Mouse (Mus musculus) left cerebral cortex, postnatal 25 days (tissue): ENCODE measurements around the gene Dnah8. TPM values are rescaled to one million over a fixed set of nuclear protein-coding genes. Genes with fewer than 3 reads are reported as not detected.
A peak's percentile ranks its signal among the peaks of the same experiment; 100 is the strongest.

Experiments used
- DNase-seq, 2 experiments: peaks; one replicate each; pipeline ENCODE4 v3.0.0; 2022; ENCODE audit warnings: low spot score in 2 of 2, mixed read lengths in 1 of 2
- intact Hi-C: fragments of 180-260 bp; cut with DNase I; formaldehyde crosslinking; loops from one replicate; pipeline ENCODE4 v1.15.1; 2025
- total RNA-seq, 2 experiments: library from RNA; stranded (reverse); gene quantifications; 2 replicates each; pipeline ENCODE4 v1.2.3; 2021

The Dnah8 gene
- total RNA-seq, 2 experiments from 2014 or later: 0.73 to 0.89 TPM

GRCm38 (mm10) chr17:30904096-30904495 lies 279.9 kb downstream of the Dnah8 start:
- intact Hi-C loops: no loop called here
- DNase-seq: no peak

- intact Hi-C loops: no loop called here
- DNase-seq: no peak
Observed at GRCm38 (mm10) chr17:30907577-30907976, 283.4 kb downstream of the Dnah8 start.

DNA sequence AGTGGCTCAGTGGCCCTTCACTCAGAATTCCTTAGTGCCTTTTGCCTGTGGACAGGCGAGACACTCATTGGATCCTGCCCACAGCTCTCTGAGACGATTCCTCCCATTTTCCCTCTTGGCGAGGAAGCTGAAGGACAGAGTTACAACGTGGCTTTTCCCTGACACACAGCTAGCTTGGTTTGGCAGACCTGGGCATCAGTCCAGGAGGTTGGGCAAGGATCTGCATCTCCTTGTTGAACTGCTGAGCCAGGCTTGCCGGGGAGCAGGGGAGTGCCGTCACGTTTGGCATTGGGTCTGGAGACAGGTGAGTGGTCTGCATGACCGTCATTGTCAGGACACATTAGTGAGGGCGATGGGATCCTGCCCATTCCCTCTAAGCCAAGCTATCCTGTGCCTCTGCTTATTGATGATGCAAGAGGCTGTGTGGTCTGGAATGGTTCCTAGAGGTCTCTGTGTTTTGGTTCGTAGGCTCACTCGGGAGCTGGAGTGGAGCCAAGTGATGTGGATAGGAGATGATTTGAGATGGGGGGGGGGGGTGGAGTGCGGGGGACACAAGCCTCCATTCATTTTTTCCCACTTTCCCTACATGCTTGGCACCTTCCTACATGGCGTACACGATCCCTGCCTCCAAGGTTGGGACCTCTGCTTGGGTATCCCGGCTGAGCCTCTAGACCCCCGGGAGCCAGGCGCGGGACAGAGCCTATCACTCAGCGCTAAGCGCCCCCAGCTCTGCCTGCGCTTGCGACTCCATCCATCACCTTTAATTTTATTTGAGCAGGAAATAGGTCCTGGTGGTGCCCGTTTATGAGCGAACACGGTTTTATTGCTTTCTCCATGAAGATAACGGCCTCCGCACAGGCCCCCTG lies 286.9 kb downstream of the Dnah8 start:
- intact Hi-C loops: no loop called here
- DNase-seq: peak in 1 of 2 experiments; percentile 12

- intact Hi-C loops: no loop called here
- no peak for DNase-seq
Observed at GRCm38 (mm10) chr17:30911732-30912088, 287.6 kb downstream of the Dnah8 start.

DNA sequence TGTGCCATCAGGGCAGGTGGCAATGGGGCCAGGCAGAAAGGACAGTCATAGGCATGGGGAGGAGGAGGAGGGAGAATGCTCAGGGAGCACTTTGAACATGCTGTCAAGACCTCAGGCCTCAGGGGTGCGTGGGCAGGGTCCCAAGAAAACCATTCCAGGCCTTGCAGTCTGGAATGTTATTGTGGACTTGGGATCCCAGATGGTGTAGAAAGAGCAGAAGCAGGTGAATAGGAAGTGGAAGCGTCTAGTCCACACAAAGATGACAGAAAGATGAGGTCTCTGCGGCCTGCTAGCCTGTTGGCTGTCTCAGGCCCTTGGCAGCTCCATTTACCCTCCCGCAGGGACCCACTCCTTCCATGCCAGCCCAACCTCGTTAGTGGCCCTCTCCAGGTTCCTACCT lies 288.4 kb downstream of the Dnah8 start:
- intact Hi-C loops: no loop called here
- no peak for DNase-seq

DNA sequence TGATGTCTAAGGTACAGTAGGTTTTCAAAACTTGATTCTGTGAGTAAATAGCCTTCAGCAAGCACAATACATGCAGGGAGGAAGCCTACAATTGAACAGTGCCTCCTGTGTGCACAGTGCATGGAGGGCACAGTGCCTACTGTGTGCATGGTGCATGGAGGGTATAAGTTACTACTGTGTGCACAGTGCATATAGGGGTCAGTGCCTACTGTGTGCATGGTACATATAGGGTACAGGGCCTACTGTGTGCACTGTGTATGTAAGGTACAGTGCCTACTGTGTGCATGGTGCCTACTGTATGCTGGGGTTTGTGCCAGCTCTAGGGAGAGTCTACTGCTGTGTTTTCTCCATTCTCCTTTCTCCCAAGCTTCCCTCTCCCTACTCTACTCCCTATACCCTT lies 290.1 kb downstream of the Dnah8 start:
- no peak for DNase-seq
- intact Hi-C loops: no loop called here

GRCm38 (mm10) chr17:30923566-30923965 lies 299.4 kb downstream of the Dnah8 start:
- intact Hi-C loops: no loop called here
- no peak for DNase-seq

Other genes starting within 250 kb of the Dnah8 start
- gene Btbd9, start 47.9 kb upstream of the Dnah8 start, total RNA-seq: 100 to 1,000 TPM in 1 of 2 experiments, 10 to 100 TPM in 1; 95.6 to 106 TPM
- 100 to 1,000 TPM; 136 to 143 TPM for gene Glo1, start 2.5 kb downstream of the Dnah8 start, total RNA-seq